Mouse (Mus musculus): Measurements from ENCODE around the gene Syne2. TPM values are rescaled to one million over a fixed set of nuclear protein-coding genes. Genes with fewer than 3 reads are reported as not detected.

Syne2 gene
- total RNA-seq, 2 experiments from 2014 or later = 18.3 to 20.9 TPM

GRCm38 (mm10) chr12:75904068-75904467 is 86.1 kb downstream of the Syne2 start:
- no peak for DNase-seq

GRCm38 (mm10) chr12:75905304-75905703 is 87.4 kb downstream of the Syne2 start:
- intact Hi-C loops (cut with DNase I; ENCODE audit: low total_unique reads) = loop anchor here (5.0 kb wide), 1 partner anchor 113 kb away; no protein-coding TSS in a partner anchor
- DNase-seq = no peak

More at GRCm38 (mm10) chr12:75904068-75904467, 86.1 kb downstream of the Syne2 start:
- intact Hi-C loops (cut with DNase I; ENCODE audit: low total_unique reads) = no loop called here

GRCm38 (mm10) chr12:75908466-75908865 is 90.5 kb downstream of the Syne2 start:
- intact Hi-C loops (cut with DNase I; ENCODE audit: low total_unique reads) = loop anchor here (5.0 kb wide), 1 partner anchor 116 kb away; no protein-coding TSS in a partner anchor

GRCm38 (mm10) chr12:75915694-75916093 is 97.8 kb downstream of the Syne2 start:
- intact Hi-C loops (cut with DNase I; ENCODE audit: low total_unique reads) = no loop called here
- no peak for DNase-seq

More at GRCm38 (mm10) chr12:75908466-75908865, 90.5 kb downstream of the Syne2 start:
- DNase-seq = no peak

- DNase-seq = no peak
- intact Hi-C loops (cut with DNase I; ENCODE audit: low total_unique reads) = no loop called here
Measured at GRCm38 (mm10) chr12:75918415-75918814, 100.5 kb downstream of the Syne2 start.

- DNase-seq = peak; percentile 23
- intact Hi-C loops (cut with DNase I; ENCODE audit: low total_unique reads) = no loop called here
Measured at GRCm38 (mm10) chr12:75918914-75919313, 101.0 kb downstream of the Syne2 start.

GRCm38 (mm10) chr12:75922900-75923299 is 105.0 kb downstream of the Syne2 start:
- intact Hi-C loops (cut with DNase I; ENCODE audit: low total_unique reads) = no loop called here
- DNase-seq = no peak

- no peak for DNase-seq
- intact Hi-C loops (cut with DNase I; ENCODE audit: low total_unique reads) = no loop called here
Measured at GRCm38 (mm10) chr12:75924852-75925251, 106.9 kb downstream of the Syne2 start.

GRCm38 (mm10) chr12:75927596-75927995 is 109.7 kb downstream of the Syne2 start:
- intact Hi-C loops (cut with DNase I; ENCODE audit: low total_unique reads) = no loop called here
- DNase-seq = no peak

GRCm38 (mm10) chr12:75933561-75933960 is 115.6 kb downstream of the Syne2 start:
- intact Hi-C loops (cut with DNase I; ENCODE audit: low total_unique reads) = loop anchor here (10.0 kb wide), 1 partner anchor 121 kb away; no protein-coding TSS in a partner anchor

GRCm38 (mm10) chr12:75951328-75951727 is 133.4 kb downstream of the Syne2 start:
- DNase-seq = peak; percentile 49
- intact Hi-C loops (cut with DNase I; ENCODE audit: low total_unique reads) = loop anchor here (10.0 kb wide), 1 partner anchor 167 kb away; no protein-coding TSS in a partner anchor

More at GRCm38 (mm10) chr12:75933561-75933960, 115.6 kb downstream of the Syne2 start:
- DNase-seq = no peak

- intact Hi-C loops (cut with DNase I; ENCODE audit: low total_unique reads) = loop anchor here (10.0 kb wide), 1 partner anchor 167 kb away; no protein-coding TSS in a partner anchor
Measured at GRCm38 (mm10) chr12:75952011-75952410, 134.1 kb downstream of the Syne2 start.

GRCm38 (mm10) chr12:75966441-75967195 is 148.7 kb downstream of the Syne2 start:
- DNase-seq = no peak
- intact Hi-C loops (cut with DNase I; ENCODE audit: low total_unique reads) = no loop called here

More at GRCm38 (mm10) chr12:75952011-75952410, 134.1 kb downstream of the Syne2 start:
- no peak for DNase-seq

GRCm38 (mm10) chr12:75979079-75979478 is 161.1 kb downstream of the Syne2 start:
- intact Hi-C loops (cut with DNase I; ENCODE audit: low total_unique reads) = no loop called here
- no peak for DNase-seq

- no peak for DNase-seq
- intact Hi-C loops (cut with DNase I; ENCODE audit: low total_unique reads) = no loop called here
Measured at GRCm38 (mm10) chr12:75983336-75983735, 165.4 kb downstream of the Syne2 start.

- intact Hi-C loops (cut with DNase I; ENCODE audit: low total_unique reads) = no loop called here
Measured at GRCm38 (mm10) chr12:75992226-75992858, 174.4 kb downstream of the Syne2 start.

GRCm38 (mm10) chr12:75992946-75993345 is 175.0 kb downstream of the Syne2 start:
- intact Hi-C loops (cut with DNase I; ENCODE audit: low total_unique reads) = no loop called here
- no peak for DNase-seq

More at GRCm38 (mm10) chr12:75992226-75992858, 174.4 kb downstream of the Syne2 start:
- DNase-seq = no peak

- intact Hi-C loops (cut with DNase I; ENCODE audit: low total_unique reads) = no loop called here
- DNase-seq = no peak
Measured at GRCm38 (mm10) chr12:75995086-75995485, 177.2 kb downstream of the Syne2 start.

- intact Hi-C loops (cut with DNase I; ENCODE audit: low total_unique reads) = no loop called here
- DNase-seq = no peak
Measured at GRCm38 (mm10) chr12:75997547-75997946, 179.6 kb downstream of the Syne2 start.

- intact Hi-C loops (cut with DNase I; ENCODE audit: low total_unique reads) = no loop called here
- no peak for DNase-seq
Measured at GRCm38 (mm10) chr12:75998416-75998815, 180.5 kb downstream of the Syne2 start.
